26 mouse cellular contexts compared by ENCODE assay signal in the genomic region with DNA sequence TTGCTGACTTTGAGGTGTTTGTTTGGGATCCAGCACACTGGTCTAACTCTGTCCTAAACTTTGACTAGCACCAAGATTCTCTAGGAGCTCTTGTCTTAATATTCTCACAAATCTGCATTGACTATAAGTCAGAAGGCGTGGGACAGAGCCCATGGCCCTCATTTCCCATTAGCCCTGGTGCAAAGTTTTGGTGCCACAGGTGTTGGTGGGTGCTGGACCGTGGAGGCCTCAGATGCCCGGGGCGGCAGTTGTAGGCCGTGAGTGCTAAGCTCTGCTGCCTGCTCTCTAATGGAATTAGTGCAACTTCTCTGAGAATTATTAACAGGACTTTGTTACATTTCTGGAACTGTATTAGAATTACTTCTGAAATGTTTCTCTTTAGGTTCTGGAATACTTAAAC. TPM values are rescaled to one million over a fixed set of nuclear protein-coding genes. Genes with fewer than 3 reads are reported as not detected.
DNase-seq lines count a peak whose midpoint lies in the region; ATAC-seq lines count a peak whose summit lies in the region.
"Had no signal": no experiment of that assay in that cellular context is flagged by ENCODE, and none has a peak within 500 bp of the region (broad histone marks: within the 10 kb centered on the region; RNA-seq: fewer than 3 reads in every experiment).

No protein-coding gene starts in this region.

- no peak overlapping the region for H3K9ac ChIP-seq in kidney, embryonic 14.5 days (ENCODE audit: low read depth, low read length)
- H3K9ac ChIP-seq: heart, embryonic 13.5 days; hindbrain, embryonic 15.5 days; liver, embryonic 14.5 days; midbrain, embryonic 15.5 days; neural tube, embryonic 12.5 days had no signal

- no peaks in the 10 kb centered on the region for H3K27me3 ChIP-seq in kidney, embryonic 14.5 days (ENCODE audit: control insufficient read depth, insufficient read depth, low read length)
- H3K27me3 ChIP-seq: heart, embryonic 13.5 days; hindbrain, embryonic 15.5 days; midbrain, embryonic 15.5 days; neural tube, embryonic 12.5 days had no signal

- peak; percentile 55; the same call in 1 of the 2 replicates for ATAC-seq in kidney, embryonic 14.5 days (ENCODE audit: low FRiP score, low TSS enrichment)
- no peak for ATAC-seq in granulocyte monocyte progenitor cell, adult 5-6 weeks (replicated peaks; ENCODE audit: poor library complexity, severe bottlenecking)
- ATAC-seq: forebrain, embryonic 14.5 days; inflammation-experienced regulatory T-cells, adult 6 months; midbrain, embryonic 15.5 days had no signal

- H3K4me2 ChIP-seq in kidney, embryonic 14.5 days (replicated peaks; ENCODE audit: low read depth, low read length), result no peak overlapping the region
- H3K4me2 ChIP-seq: heart, embryonic 13.5 days; hindbrain, embryonic 15.5 days; midbrain, embryonic 15.5 days; neural tube, embryonic 12.5 days had no signal

- WGBS in kidney, embryonic 14.5 days, result 68% methylated on average over 5 of the region's 5 CpGs

- H3K27ac ChIP-seq in kidney, embryonic 14.5 days (ENCODE audit: low read depth, low read length), result no peak overlapping the region
- H3K27ac ChIP-seq: heart, adult 2 months; heart, embryonic 13.5 days; hindbrain, embryonic 15.5 days; liver, embryonic 14.5 days; macrophage; midbrain, embryonic 15.5 days; neural tube, embryonic 12.5 days had no signal

- H3K4me1 ChIP-seq in kidney, embryonic 14.5 days (ENCODE audit: control insufficient read depth, insufficient read depth, low read length), result no peaks in the 10 kb centered on the region
- H3K4me1 ChIP-seq: heart, embryonic 13.5 days; hindbrain, embryonic 15.5 days; midbrain, embryonic 15.5 days; neural tube, embryonic 12.5 days had no signal

- peaks cover 38% of the 10 kb centered on the region; the same call in 1 of the 2 replicates for H3K36me3 ChIP-seq in kidney, embryonic 14.5 days (ENCODE audit: control insufficient read depth, insufficient read depth, low read length)
- H3K36me3 ChIP-seq: midbrain, embryonic 15.5 days had no signal

- H3K9me3 ChIP-seq in kidney, embryonic 14.5 days (ENCODE audit: control insufficient read depth, low read length), result no peaks in the 10 kb centered on the region
- H3K9me3 ChIP-seq: heart, embryonic 13.5 days; hindbrain, embryonic 15.5 days; midbrain, embryonic 15.5 days; neural tube, embryonic 12.5 days had no signal

- H3K4me3 ChIP-seq in kidney, embryonic 14.5 days (ENCODE audit: low read length), result no peak overlapping the region
- H3K4me3 ChIP-seq: heart, adult 2 months; heart, embryonic 13.5 days; hindbrain, embryonic 15.5 days; midbrain, embryonic 15.5 days; myocyte; neural tube, embryonic 12.5 days had no signal

- peak; percentile 78 for DNase-seq in kidney, adult 18-20 months
- peak; percentile 82 for DNase-seq in kidney, postnatal 14 days
- DNase-seq in retina, postnatal 1 day, result no peak
- DNase-seq in T-cell, adult 2 months (ENCODE audit: low spot score), result no peak
- DNase-seq: adrenal gland, postnatal 10 days; B cell, adult 2 months; cerebellum, adult 9-10 months; cerebellum, postnatal 36 days; gastrocnemius, postnatal 25 days; heart, adult 2 months; heart, postnatal 10 days; layer of hippocampus, postnatal 36 days; liver; lung, adult 2 months; lung, postnatal 10 days had no signal

RNA-seq across cellular contexts. Expression of gene Minpp1, which starts 12.4 kb away (rescaled TPM):
- polyA plus RNA-seq in kidney, embryonic 14.5 days (2014; fragmentation: Nextera tagmentation; extraction: Ambion mirVana), result 62.6 and 82.4 TPM in 2 replicates
- total RNA-seq in granulocyte monocyte progenitor cell, adult 5-6 weeks (2014; fragmentation: Nextera tagmentation), result 36.3 and 45.2 TPM in 2 replicates
- total RNA-seq in granulocyte monocyte progenitor cell, adult 5-6 weeks (2017), result 37.9 and 49.9 TPM in 2 replicates

RNA-seq across cellular contexts. Expression of gene Rpl9-ps6, which starts 31.6 kb away (rescaled TPM):
- 142 and 148 TPM in 2 replicates for polyA plus RNA-seq in kidney, embryonic 14.5 days (2014; fragmentation: Nextera tagmentation; extraction: Ambion mirVana)
- total RNA-seq in granulocyte monocyte progenitor cell, adult 5-6 weeks (2014; fragmentation: Nextera tagmentation), result 146 and 204 TPM in 2 replicates
- 105 and 159 TPM in 2 replicates for total RNA-seq in granulocyte monocyte progenitor cell, adult 5-6 weeks (2017)

Comparison
In these comparisons a context has a peak if more than half of its experiments do, and no peak if none do; other contexts are left out.
1. DNase-seq: peak in kidney, adult 18-20 months (single experiment) and kidney, postnatal 14 days (single experiment); none in retina, postnatal 1 day (single experiment) and T-cell, adult 2 months (single experiment).